Mouse (Mus musculus) lung, adult 2 months (tissue): ENCODE measurements around the gene Mmp23. TPM values are rescaled to one million over a fixed set of nuclear protein-coding genes. Genes with fewer than 3 reads are reported as not detected.
A peak's percentile ranks its signal among the peaks of the same experiment; 100 is the strongest.

Source experiments
- DNase-seq: peaks from one replicate; pipeline ENCODE4 v3.0.0; 2022
- H3K4me1 ChIP-seq: fragments of 200-500 bp; 2 replicates; pipeline ENCODE4 v1.6.1; 2011; ENCODE audit warnings: low read length; ENCODE audit not compliant: control insufficient read depth, insufficient read depth
- H3K4me3 ChIP-seq: fragments of 200-500 bp; replicated peaks from 2 replicates; pipeline ENCODE3; 2011; ENCODE audit warnings: low read depth, mild to moderate bottlenecking, control low read depth, low read length; ENCODE audit errors: extremely low read depth
- CTCF ChIP-seq: fragments of 200-500 bp; IDR thresholded peaks from 2 replicates; pipeline ENCODE4 v1.5.1; 2011; ENCODE audit warnings: mild to moderate bottlenecking, low read length, control low read depth; ENCODE audit not compliant: insufficient read depth
- POLR2A ChIP-seq: fragments of 200-500 bp; IDR thresholded peaks from 2 replicates; pipeline ENCODE4 v1.6.1; 2011; ENCODE audit warnings: low read depth, mild to moderate bottlenecking, control low read depth, low read length, borderline replicate concordance; ENCODE audit errors: extremely low read depth
- WGBS: fragments of 180-500 bp; shearing (Covaris S2); methylation state at CpG from one replicate; pipeline ENCODE4 v1.1.7; 2018; 5-methylcytosine and 5-hydroxymethylcytosine counted together
- polyA plus RNA-seq: library from polyadenylated mRNA; depleted of rRNA; stranded (reverse); fragments of >200 nt; gene quantifications from 2 replicates; pipeline ENCODE4 v1.2.3, GENCODE M21; 2012

The Mmp23 gene
- polyA plus RNA-seq, 1 experiment = 30.8 TPM

DNA sequence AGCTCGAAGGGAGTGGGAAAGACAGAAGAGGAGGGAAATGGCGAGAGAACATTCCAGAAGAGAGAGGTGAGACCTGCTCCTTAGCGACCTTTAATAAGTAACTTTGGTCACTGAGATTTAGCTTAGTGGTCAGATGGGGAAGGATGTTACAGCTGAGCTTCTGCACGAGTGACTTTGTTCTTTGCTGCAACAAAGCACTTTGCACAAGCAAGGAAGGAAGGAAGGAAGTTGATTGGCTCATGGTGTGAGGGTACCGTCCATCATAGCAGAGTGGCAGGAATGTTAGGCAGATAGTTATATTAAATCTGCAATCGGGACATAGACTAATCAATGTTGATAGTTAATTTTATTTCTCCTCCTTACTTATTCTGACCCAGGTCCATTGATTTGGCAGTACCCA, 22.9 kb downstream of the Mmp23 start:
- no peak for TF ChIP-seq CTCF
- TF ChIP-seq POLR2A = no peak
- peaks cover 3% of the 10 kb centered on the region for H3K4me1 ChIP-seq
- no peak for DNase-seq
- no peak overlapping the region for H3K4me3 ChIP-seq
- WGBS = 57% methylated on average over 6 of the region's 6 CpGs

GRCm38 (mm10) chr4:155624338-155625291, 28.6 kb downstream of the Mmp23 start, which contains the start of gene Cdk11b:
TSS of gene Cdk11b (plus strand) at chr4:155624854.
- under 1% methylated on average over 84 of the region's 84 CpGs for WGBS
- Histone ChIP-seq H3K4me1 (peaks cover 5% of the 10 kb centered on the region), H3K4me3 (peak within 1 kb of the TSS; percentile 96)
- TF ChIP-seq CTCF (no peak), POLR2A (peak; percentile 93; the same call in 1 of the 2 replicates)
- DNase-seq = peak; percentile 95

GRCm38 (mm10) chr4:155618321-155618720, 34.9 kb downstream of the Mmp23 start:
- TF ChIP-seq POLR2A = no peak
- TF ChIP-seq CTCF = no peak
- H3K4me3 ChIP-seq = no peak overlapping the region
- 91% methylated on average over 5 of the region's 5 CpGs for WGBS
- DNase-seq = no peak
- no peaks in the 10 kb centered on the region for H3K4me1 ChIP-seq

DNA sequence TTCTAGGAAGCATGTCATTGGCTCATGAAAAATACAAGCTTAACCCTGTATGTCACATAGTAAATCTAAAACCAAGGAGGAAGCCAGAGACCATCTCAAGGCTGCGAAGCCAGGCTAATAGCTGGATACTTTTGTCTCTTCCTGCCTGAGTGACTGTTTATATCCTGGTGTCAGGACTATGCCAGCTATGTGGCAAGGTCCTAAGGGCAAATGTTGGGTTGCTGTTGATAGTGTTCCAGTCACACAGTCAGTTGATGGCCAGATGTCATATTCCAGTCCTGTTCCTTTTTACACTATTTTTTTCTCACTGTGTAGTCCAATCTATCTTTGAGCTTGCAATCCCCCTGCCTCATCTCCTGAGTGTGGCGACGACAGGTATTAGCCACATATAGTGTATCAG, 39.9 kb downstream of the Mmp23 start:
- TF ChIP-seq CTCF (no peak), POLR2A (no peak)
- Histone ChIP-seq H3K4me1 (no peaks in the 10 kb centered on the region), H3K4me3 (no peak overlapping the region)
- 93% methylated on average over 3 of the region's 3 CpGs for WGBS
- DNase-seq = no peak

DNA sequence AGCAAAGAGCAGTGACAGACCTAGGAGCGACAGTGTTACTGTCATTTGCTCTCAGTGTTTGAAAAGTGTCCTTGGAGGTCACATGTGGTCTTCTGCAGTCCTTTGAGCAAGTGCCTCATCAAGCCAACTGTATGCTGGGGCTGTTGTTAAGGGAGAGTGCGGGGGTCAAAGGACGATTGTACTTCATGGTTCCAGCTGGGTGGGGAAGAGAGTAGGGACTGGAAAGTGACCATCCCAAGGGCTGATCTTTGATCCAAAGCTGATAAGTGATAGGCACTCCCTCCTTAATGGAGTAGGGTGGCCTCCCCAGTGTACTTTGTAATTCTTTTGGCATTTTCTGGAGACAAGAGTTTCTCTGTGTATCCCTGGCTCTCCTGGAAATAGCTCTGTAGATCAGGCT, 41.3 kb downstream of the Mmp23 start:
- WGBS = 94% methylated on average over 3 of the region's 3 CpGs

GRCm38 (mm10) chr4:155606825-155607224, 46.4 kb downstream of the Mmp23 start:
- TF ChIP-seq CTCF (no peak), POLR2A (no peak)
- Histone ChIP-seq H3K4me3 (no peak overlapping the region), H3K4me1 (peaks cover 2% of the 10 kb centered on the region; the same call in 1 of the 2 replicates)
- 68% methylated on average over 2 of the region's 2 CpGs for WGBS
- no peak for DNase-seq

More for the DNA sequence above, 41.3 kb downstream of the Mmp23 start:
- no peak for DNase-seq
- TF ChIP-seq CTCF = no peak
- no peak for TF ChIP-seq POLR2A
- Histone ChIP-seq H3K4me1 (no peaks in the 10 kb centered on the region), H3K4me3 (no peak overlapping the region)

DNA sequence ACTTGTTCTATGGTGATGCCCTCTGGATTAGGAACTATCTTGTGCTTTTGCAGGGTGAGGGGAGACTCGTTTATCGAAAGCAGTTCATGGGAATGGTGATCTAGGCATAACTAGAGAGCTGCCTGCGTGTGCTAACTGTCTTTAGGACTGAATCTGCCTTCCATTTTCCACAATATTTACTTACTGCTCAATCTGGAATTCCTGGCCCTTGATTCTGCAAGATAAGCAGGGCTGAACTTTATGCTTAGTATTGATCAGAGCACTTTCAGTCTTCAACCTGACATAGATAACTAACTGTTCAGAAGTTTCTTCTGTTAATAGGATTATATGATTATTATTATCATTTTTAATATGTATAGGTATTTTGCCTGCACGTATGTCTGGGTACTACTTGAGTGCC, 48.1 kb downstream of the Mmp23 start:
- WGBS = 93% methylated on average over 4 of the region's 4 CpGs
- no peak for TF ChIP-seq POLR2A
- TF ChIP-seq CTCF = no peak
- DNase-seq = no peak

GRCm38 (mm10) chr4:155603801-155604200, 49.4 kb downstream of the Mmp23 start:
- 93% methylated on average over 6 of the region's 6 CpGs for WGBS
- Histone ChIP-seq H3K4me3 (no peak overlapping the region), H3K4me1 (peaks cover 2% of the 10 kb centered on the region; the same call in 1 of the 2 replicates)
- TF ChIP-seq CTCF (no peak), POLR2A (no peak)
- DNase-seq = no peak

More for the DNA sequence above, 48.1 kb downstream of the Mmp23 start:
- H3K4me3 ChIP-seq = no peak overlapping the region
- H3K4me1 ChIP-seq = peaks cover 2% of the 10 kb centered on the region; the same call in 1 of the 2 replicates

DNA sequence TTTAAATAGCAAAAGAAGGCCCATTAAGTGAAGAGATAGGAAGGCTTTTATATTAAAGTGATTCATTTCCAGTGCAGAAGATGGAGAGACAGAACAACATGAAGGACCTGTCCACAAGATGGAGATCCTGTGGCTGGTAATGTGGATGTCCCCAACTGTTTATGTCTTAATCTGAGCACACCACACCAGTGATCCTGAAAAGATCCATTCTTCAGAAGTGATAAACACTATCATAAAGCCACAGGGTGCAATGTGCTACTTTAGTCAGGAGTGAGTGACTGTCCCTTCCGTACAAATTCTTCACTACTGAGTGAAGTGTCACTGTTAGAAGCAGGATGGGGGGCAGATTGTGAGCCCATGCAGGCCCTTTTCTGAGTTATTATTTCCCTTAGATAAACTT, 50.4 kb downstream of the Mmp23 start:
- no peak for DNase-seq
- Histone ChIP-seq H3K4me1 (peaks cover 2% of the 10 kb centered on the region; the same call in 1 of the 2 replicates), H3K4me3 (peak overlapping the region; percentile 9)
- no peak for TF ChIP-seq CTCF
- TF ChIP-seq POLR2A = no peak
- 83% methylated on average over 1 of the region's 1 CpGs for WGBS
